Mouse (Mus musculus) layer of hippocampus, adult 11-12 months (tissue): ENCODE measurements around the gene Abcc9.

Source experiments
- DNase-seq: peaks from one replicate; pipeline ENCODE4 v3.0.0; 2022; ENCODE audit warnings: low spot score

Abcc9 gene

GRCm38 (mm10) chr6:142545132-142545531, 157.0 kb downstream of the Abcc9 start:
- no peak for DNase-seq

DNA sequence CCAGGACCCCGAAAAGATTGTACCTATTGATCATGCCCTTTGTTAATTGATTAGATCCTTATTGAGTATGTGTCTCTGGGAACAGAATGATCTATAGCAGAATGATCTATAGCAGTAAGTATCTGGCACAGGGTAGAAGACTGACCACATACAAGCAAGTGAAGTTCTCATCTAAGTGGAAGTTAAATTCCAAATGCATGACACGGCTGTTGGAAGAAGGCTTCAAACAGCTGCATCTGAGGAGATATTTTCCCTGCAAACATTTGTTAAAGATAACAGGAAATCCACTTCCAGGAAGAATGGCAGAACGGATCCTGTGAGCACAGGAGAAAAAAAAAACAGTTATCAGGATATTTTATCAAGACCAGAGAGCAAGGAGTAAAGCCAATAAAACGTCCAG, 158.5 kb downstream of the Abcc9 start:
- DNase-seq = no peak

DNA sequence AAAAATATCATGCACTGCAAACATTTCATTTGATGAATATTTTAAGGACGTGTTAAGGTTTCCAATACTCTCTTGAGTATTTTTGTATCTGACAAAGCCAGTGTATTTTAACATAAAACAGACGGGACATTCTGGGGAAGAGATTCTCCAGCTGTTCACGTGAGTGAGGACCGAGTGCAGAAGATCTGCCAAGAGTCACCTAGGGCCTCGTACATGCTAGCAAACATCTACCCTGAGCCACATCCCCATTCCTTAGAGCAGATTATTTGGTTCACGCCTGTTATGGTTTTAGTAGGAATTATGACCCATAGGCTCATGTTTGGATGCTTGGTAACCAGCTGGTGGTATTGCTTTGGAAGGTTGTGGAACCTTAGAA, 159.3 kb downstream of the Abcc9 start:
- DNase-seq = no peak

DNA sequence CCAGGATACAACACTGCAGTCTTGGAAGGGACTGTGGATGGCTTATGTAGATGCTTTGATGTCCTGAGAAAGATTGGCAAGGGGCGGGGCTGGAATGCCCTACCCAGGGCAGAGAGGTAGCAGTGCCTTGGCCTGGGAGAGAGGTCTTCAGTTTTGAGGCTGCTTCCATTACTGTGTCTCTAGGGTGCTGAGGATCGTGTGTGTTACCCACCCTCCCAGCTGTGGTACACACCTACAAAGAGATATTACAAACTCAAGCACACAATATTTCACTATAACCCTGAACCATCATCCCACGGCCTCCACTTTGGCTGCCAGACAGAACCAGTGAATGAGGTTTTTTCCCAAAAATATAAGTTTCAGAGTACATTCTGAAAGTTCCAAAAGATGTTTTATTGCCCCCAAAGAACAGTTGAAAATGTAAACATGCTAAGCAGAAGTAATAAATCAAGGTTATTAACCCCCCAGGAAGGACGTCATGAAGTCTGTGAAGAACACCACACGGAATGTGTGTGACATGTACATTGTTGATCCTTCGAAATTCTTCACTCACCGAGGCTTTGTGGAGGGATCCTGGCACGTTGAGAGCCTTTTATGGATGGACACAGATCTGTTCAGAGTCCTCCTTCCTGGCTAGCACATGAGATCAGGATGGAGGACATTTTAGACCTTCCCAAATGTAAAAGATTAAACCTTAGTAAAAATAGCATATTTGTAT, 159.9 kb downstream of the Abcc9 start:
- no peak for DNase-seq

DNA sequence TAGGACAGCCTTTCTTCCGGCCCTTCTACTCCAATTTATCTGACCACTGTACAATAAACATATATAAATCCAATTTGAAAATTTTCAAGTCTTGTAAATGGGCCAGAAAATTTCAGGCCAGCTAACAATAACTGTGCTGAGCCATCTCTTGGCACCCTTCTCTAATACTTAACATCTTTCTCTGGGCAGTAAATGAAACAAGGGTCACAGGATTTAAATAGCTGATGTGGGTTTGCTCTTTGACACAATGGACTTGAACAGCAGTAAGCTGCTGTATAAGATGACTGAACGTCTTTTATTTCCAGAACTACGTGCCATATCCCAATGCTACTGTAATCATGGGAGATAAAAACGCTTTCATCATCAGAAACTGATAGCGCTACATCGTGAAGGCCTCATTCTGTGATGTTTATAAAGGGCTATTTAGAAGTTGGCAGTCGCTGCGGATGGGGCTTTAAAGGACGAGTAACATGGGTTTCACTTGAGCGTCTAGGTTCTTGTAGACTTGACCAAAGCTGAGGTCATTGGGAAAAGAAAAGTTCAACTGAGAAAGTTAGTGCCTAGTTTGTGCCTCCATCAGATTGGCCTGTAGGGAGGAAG, 161.5 kb downstream of the Abcc9 start:
- DNase-seq = no peak

DNA sequence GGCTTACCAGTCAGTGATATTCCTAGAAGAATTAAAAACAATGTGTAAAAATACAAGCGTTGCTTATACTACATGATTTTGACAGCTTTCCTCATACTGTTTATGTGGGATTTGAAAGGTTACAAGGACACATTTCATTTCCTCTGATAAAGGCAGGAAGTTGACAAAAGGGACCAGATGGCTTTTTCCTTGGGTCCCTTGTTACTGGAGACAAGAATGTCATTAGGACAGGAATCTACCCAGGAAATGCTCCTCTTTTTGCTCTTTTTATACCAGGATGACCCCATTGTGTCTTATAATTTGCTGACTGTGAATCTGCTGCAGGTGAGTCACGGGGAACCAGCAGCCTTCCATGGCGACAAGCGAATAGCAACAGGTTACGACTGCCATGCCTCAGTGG, 162.0 kb downstream of the Abcc9 start:
- DNase-seq = no peak

DNA sequence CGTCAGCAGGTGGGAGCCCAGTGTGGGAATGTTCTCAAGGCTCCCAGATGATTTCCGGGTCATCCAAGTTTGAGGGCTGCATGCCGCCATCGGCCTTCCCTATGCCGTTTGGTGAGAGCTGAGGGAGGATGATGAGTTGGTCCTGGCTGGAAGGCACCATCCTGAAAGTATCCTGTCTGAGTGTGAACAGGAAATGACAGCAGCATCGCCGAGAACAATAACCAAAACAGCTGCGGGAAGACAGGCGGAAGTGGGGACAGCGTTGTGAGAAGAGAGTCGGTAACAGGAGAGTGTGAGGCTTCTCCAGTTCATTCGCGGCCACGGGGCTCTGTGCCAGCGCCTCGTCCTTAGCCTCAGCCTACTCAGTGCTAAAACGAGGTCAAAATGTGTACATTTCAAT, 163.6 kb downstream of the Abcc9 start:
- no peak for DNase-seq
